Mouse (Mus musculus) limb, embryonic 11.5 days (tissue): ENCODE measurements around the gene Adgrv1. TPM values are rescaled to one million over a fixed set of nuclear protein-coding genes. Genes with fewer than 3 reads are reported as not detected.

Source experiments
- ATAC-seq: fragments of 200-750 bp; cut with Nextera tagmentation; 2 replicates; pipeline ENCODE4 v1.8.0; 2017; ENCODE audit warnings: low read depth; ENCODE audit not compliant: insufficient number of reproducible peaks, low FRiP score, low TSS enrichment
- DNase-seq: peaks from one replicate; pipeline ENCODE4 v3.0.0-alpha.2; 2015; ENCODE audit warnings: low spot score
- H3K27ac ChIP-seq: fragments of 300-500 bp; sonication (generic); replicated peaks from 2 replicates; pipeline ENCODE4 v1.5.1; 2014; ENCODE audit warnings: low read depth, mild to moderate bottlenecking, low read length
- H3K27me3 ChIP-seq: fragments of 300-500 bp; sonication (generic); 2 replicates; pipeline ENCODE4 v1.6.1; 2014; ENCODE audit warnings: mild to moderate bottlenecking, low read length, mixed read lengths; ENCODE audit not compliant: control insufficient read depth, insufficient read depth
- H3K36me3 ChIP-seq: fragments of 300-500 bp; sonication (generic); 2 replicates; pipeline ENCODE4 v1.6.1; 2014; ENCODE audit warnings: mild to moderate bottlenecking, low read length, moderate library complexity, mixed read lengths; ENCODE audit not compliant: control insufficient read depth, insufficient read depth
- H3K4me1 ChIP-seq: fragments of 300-500 bp; sonication (generic); 2 replicates; pipeline ENCODE4 v1.6.1; 2014; ENCODE audit warnings: low read length, mixed read lengths; ENCODE audit not compliant: control insufficient read depth, insufficient read depth
- H3K4me2 ChIP-seq: fragments of 300-500 bp; sonication (generic); 2 replicates; pipeline ENCODE4 v1.6.1; 2014; ENCODE audit warnings: low read depth, mild to moderate bottlenecking, moderate library complexity; ENCODE audit not compliant: severe bottlenecking
- H3K4me3 ChIP-seq: fragments of 300-500 bp; sonication (generic); 2 replicates; pipeline ENCODE4 v1.5.1; 2014; ENCODE audit warnings: low read depth, low read length
- H3K9ac ChIP-seq: fragments of 300-500 bp; sonication (generic); 2 replicates; pipeline ENCODE4 v1.6.1; 2014; ENCODE audit warnings: mild to moderate bottlenecking, low read length
- H3K9me3 ChIP-seq: fragments of 300-500 bp; sonication (generic); 2 replicates; pipeline ENCODE4 v1.6.1; 2016; ENCODE audit warnings: low read length; ENCODE audit not compliant: control insufficient read depth
- WGBS: fragments of 180-500 bp; shearing (Covaris S2); extraction: QIAGEN DNeasy Blood & Tissue Kit; methylation state at CpG from one replicate; pipeline ENCODE4 v1.1.7; 2014; 5-methylcytosine and 5-hydroxymethylcytosine counted together
- polyA plus RNA-seq: library from polyadenylated mRNA; unstranded; fragments of >200 nt; fragmentation: Nextera tagmentation; extraction: Ambion mirVana; gene quantifications from 2 replicates; pipeline ENCODE4 v1.2.1, GENCODE M21; 2014

Gene Adgrv1
- polyA plus RNA-seq, 1 experiment from 2014 or later, result 1.7 TPM

- Histone ChIP-seq H3K4me3 (no peak overlapping the region), H3K9ac (no peak overlapping the region), H3K27ac (no peak overlapping the region), H3K36me3 (no peaks in the 10 kb centered on the region), H3K27me3 (no peaks in the 10 kb centered on the region), H3K4me2 (no peak overlapping the region), H3K9me3 (no peaks in the 10 kb centered on the region), H3K4me1 (no peaks in the 10 kb centered on the region)
- ATAC-seq (no peak), DNase-seq (no peak)
- 80% methylated on average over 4 of the region's 4 CpGs for WGBS
Observed at GRCm38 (mm10) chr13:81466661-81467060, 166.3 kb downstream of the Adgrv1 start.

- DNase-seq (no peak), ATAC-seq (no peak)
- Histone ChIP-seq H3K4me3 (no peak overlapping the region), H3K27ac (no peak overlapping the region), H3K36me3 (no peaks in the 10 kb centered on the region), H3K9me3 (no peaks in the 10 kb centered on the region), H3K4me2 (no peak overlapping the region), H3K9ac (no peak overlapping the region), H3K4me1 (no peaks in the 10 kb centered on the region), H3K27me3 (no peaks in the 10 kb centered on the region)
- 56% methylated on average over 3 of the region's 3 CpGs for WGBS
Observed at GRCm38 (mm10) chr13:81465794-81466193, 167.2 kb downstream of the Adgrv1 start.

GRCm38 (mm10) chr13:81449630-81450029 lies 183.3 kb downstream of the Adgrv1 start:
- no peak for ATAC-seq
- Histone ChIP-seq H3K36me3 (no peaks in the 10 kb centered on the region), H3K9ac (no peak overlapping the region), H3K27me3 (no peaks in the 10 kb centered on the region), H3K27ac (no peak overlapping the region), H3K4me1 (no peaks in the 10 kb centered on the region), H3K9me3 (no peaks in the 10 kb centered on the region), H3K4me3 (no peak overlapping the region), H3K4me2 (no peak overlapping the region)
- no peak for DNase-seq
- WGBS, result 83% methylated on average over 4 of the region's 4 CpGs

- Histone ChIP-seq H3K4me2 (no peak overlapping the region), H3K4me3 (no peak overlapping the region), H3K9ac (no peak overlapping the region), H3K36me3 (no peaks in the 10 kb centered on the region), H3K9me3 (no peaks in the 10 kb centered on the region), H3K27ac (no peak overlapping the region), H3K27me3 (no peaks in the 10 kb centered on the region), H3K4me1 (no peaks in the 10 kb centered on the region)
- ATAC-seq (no peak), DNase-seq (no peak)
- WGBS, result 86% methylated on average over 7 of the region's 7 CpGs
Observed at GRCm38 (mm10) chr13:81449198-81449597, 183.8 kb downstream of the Adgrv1 start.

GRCm38 (mm10) chr13:81441412-81441811 lies 191.5 kb downstream of the Adgrv1 start:
- H3K4me2 ChIP-seq, result no peak overlapping the region
- no peak overlapping the region for H3K27ac ChIP-seq
- DNase-seq (no peak), ATAC-seq (no peak)
- no peaks in the 10 kb centered on the region for H3K36me3 ChIP-seq
- H3K4me3 ChIP-seq, result no peak overlapping the region
- no peak overlapping the region for H3K9ac ChIP-seq
- no peaks in the 10 kb centered on the region for H3K9me3 ChIP-seq
- WGBS, result 89% methylated on average over 3 of the region's 3 CpGs
- H3K27me3 ChIP-seq, result no peaks in the 10 kb centered on the region
- no peaks in the 10 kb centered on the region for H3K4me1 ChIP-seq

- Histone ChIP-seq H3K9me3 (no peaks in the 10 kb centered on the region), H3K27me3 (no peaks in the 10 kb centered on the region), H3K4me1 (no peaks in the 10 kb centered on the region), H3K4me2 (no peak overlapping the region), H3K36me3 (no peaks in the 10 kb centered on the region), H3K4me3 (no peak overlapping the region), H3K27ac (no peak overlapping the region), H3K9ac (no peak overlapping the region)
- peak; percentile 52; the same call in 1 of the 2 replicates for ATAC-seq
- WGBS, result 45% methylated on average over 12 of the region's 12 CpGs
- peak; percentile 91 for DNase-seq
Observed at GRCm38 (mm10) chr13:81439390-81440025, 193.4 kb downstream of the Adgrv1 start.

- WGBS, result 67% methylated on average over 8 of the region's 8 CpGs
- ATAC-seq, result no peak
Observed at GRCm38 (mm10) chr13:81437088-81437487, 195.9 kb downstream of the Adgrv1 start.

GRCm38 (mm10) chr13:81426896-81427755 lies 205.8 kb downstream of the Adgrv1 start:
- no peaks in the 10 kb centered on the region for H3K27me3 ChIP-seq
- no peak overlapping the region for H3K4me2 ChIP-seq
- H3K4me1 ChIP-seq, result no peaks in the 10 kb centered on the region
- no peak overlapping the region for H3K9ac ChIP-seq
- WGBS, result 80% methylated on average over 15 of the region's 15 CpGs
- ATAC-seq (no peak), DNase-seq (peak; percentile 78)
- H3K4me3 ChIP-seq, result no peak overlapping the region
- no peak overlapping the region for H3K27ac ChIP-seq
- H3K9me3 ChIP-seq, result no peaks in the 10 kb centered on the region
- no peaks in the 10 kb centered on the region for H3K36me3 ChIP-seq

More at GRCm38 (mm10) chr13:81437088-81437487, 195.9 kb downstream of the Adgrv1 start:
- no peaks in the 10 kb centered on the region for H3K9me3 ChIP-seq
- H3K27ac ChIP-seq, result no peak overlapping the region
- DNase-seq, result no peak
- H3K27me3 ChIP-seq, result no peaks in the 10 kb centered on the region
- H3K4me1 ChIP-seq, result no peaks in the 10 kb centered on the region
- H3K36me3 ChIP-seq, result no peaks in the 10 kb centered on the region
- no peak overlapping the region for H3K4me3 ChIP-seq
- no peak overlapping the region for H3K9ac ChIP-seq
- H3K4me2 ChIP-seq, result no peak overlapping the region
